In the genomic region with DNA sequence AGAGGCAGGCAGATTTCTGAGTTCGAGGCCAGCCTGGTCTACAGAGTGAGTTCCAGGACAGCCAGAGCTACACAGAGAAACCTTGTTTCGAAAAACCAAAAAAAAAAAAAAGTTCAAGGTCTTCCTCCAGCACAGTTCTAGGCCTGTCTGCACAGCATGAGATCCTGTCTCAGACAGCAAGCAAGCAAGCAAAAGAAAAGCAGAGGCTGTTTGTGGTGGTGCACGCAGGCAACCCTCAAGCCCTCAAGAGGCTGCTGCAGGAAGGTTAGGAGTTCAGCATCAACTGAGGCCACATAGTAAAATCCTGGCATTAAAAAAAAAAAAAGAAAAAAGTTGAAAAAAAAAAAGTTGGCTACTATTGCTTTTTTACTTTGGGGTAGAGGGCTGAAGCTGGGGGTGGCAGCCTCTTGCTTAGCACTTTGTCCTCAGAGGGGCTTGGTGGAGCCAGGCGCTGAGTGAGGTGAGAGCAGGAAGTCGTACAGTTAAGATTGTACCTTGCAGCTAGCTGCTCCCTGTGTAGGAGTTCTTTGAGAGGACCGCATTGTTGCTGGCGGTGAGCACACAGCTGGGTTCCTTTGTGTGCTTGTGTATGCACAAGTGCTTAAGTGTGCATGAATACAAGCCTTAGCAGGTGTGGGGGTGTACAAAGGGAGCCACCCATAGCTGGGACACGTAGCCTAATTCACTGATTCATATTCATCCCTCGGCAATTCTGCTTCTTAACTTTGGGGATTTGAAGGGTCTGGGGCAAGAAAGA, we compare ENCODE assay signal across 8 mouse cellular contexts. TPM values are rescaled to one million over a fixed set of nuclear protein-coding genes. Genes with fewer than 3 reads are reported as not detected.
DNase-seq lines count a peak whose midpoint lies in the region; ATAC-seq and TF ChIP-seq lines count a peak whose summit lies in the region.

No protein-coding gene starts in this region.

- no peaks in the 10 kb centered on the region for H3K27me3 ChIP-seq in kidney, postnatal 0 days (ENCODE audit: insufficient read depth, low read length)
- no peaks in the 10 kb centered on the region for H3K27me3 ChIP-seq in embryonic facial prominence, embryonic 14.5 days (replicated peaks; ENCODE audit: control insufficient read depth, insufficient read depth, low read length)
- no peaks in the 10 kb centered on the region for H3K27me3 ChIP-seq in limb, embryonic 13.5 days
- no peaks in the 10 kb centered on the region for H3K27me3 ChIP-seq in thymus, adult 2 months (ENCODE audit: control insufficient read depth, insufficient read depth, low read length)

- no peak for ATAC-seq in kidney, postnatal 0 days (replicated peaks; ENCODE audit: low FRiP score, low read depth)
- ATAC-seq in embryonic facial prominence, embryonic 14.5 days (ENCODE audit: low read depth) = no peak
- no peak for ATAC-seq in limb, embryonic 13.5 days (ENCODE audit: low FRiP score, low read depth)

- peak overlapping the region; percentile 46 for H3K9ac ChIP-seq in kidney, postnatal 0 days (ENCODE audit: low read depth, low read length)
- peak overlapping the region; percentile 61 for H3K9ac ChIP-seq in embryonic facial prominence, embryonic 14.5 days (ENCODE audit: low read depth, low read length)
- H3K9ac ChIP-seq in limb, embryonic 13.5 days = peak overlapping the region; percentile 66; the same call in 1 of the 2 replicates

- TF ChIP-seq POLR2A in thymus, adult 2 months (IDR thresholded peaks at IDR 0.05; ENCODE audit: control insufficient read depth, extremely low read depth, insufficient read depth, low read length, poor library complexity) = no peak

- peak overlapping the region; percentile 56 for H3K4me2 ChIP-seq in kidney, postnatal 0 days (ENCODE audit: low read length)
- H3K4me2 ChIP-seq in embryonic facial prominence, embryonic 14.5 days (ENCODE audit: low read depth, low read length) = peak overlapping the region; percentile 60
- peak overlapping the region; percentile 62 for H3K4me2 ChIP-seq in limb, embryonic 13.5 days (replicated peaks)

- peaks cover 23% of the 10 kb centered on the region for H3K36me3 ChIP-seq in kidney, postnatal 0 days (ENCODE audit: insufficient read depth, low read length)
- H3K36me3 ChIP-seq in embryonic facial prominence, embryonic 14.5 days (ENCODE audit: control insufficient read depth, insufficient read depth, low read length) = peaks cover 45% of the 10 kb centered on the region
- H3K36me3 ChIP-seq in limb, embryonic 13.5 days = peaks cover 48% of the 10 kb centered on the region
- peaks cover 27% of the 10 kb centered on the region for H3K36me3 ChIP-seq in thymus, adult 2 months (ENCODE audit: control insufficient read depth, insufficient read depth, low read length)

- H3K27ac ChIP-seq in kidney, postnatal 0 days = peak overlapping the region; percentile 62; the same call in 1 of the 2 replicates
- H3K27ac ChIP-seq in embryonic facial prominence, embryonic 14.5 days (replicated peaks; ENCODE audit: low read depth, low read length) = peak overlapping the region; percentile 74; the same call in 1 of the 2 replicates
- H3K27ac ChIP-seq in limb, embryonic 13.5 days = peak overlapping the region; percentile 73
- peak overlapping the region; percentile 70 for H3K27ac ChIP-seq in thymus, adult 2 months (ENCODE audit: control insufficient read depth, insufficient read depth, low read length)

- DNase-seq in kidney, postnatal 0 days (ENCODE audit: low spot score) = no peak
- no peak for DNase-seq in kidney, adult 18-20 months
- no peak for DNase-seq in embryonic facial prominence, embryonic 14.5 days (ENCODE audit: low spot score)
- peak; percentile 59 for DNase-seq in thymus, adult 2 months
- no peak for DNase-seq in cerebellum, adult 11 months
- DNase-seq in Muller cell, postnatal 12 days (ENCODE audit: inconsistent ontology term) = no peak
- DNase-seq in adrenal gland, postnatal 14 days = no peak

- TF ChIP-seq CTCF in kidney, postnatal 0 days (IDR thresholded peaks at IDR 0.05; ENCODE audit: low read depth) = no peak
- TF ChIP-seq CTCF in thymus, adult 2 months (IDR thresholded peaks at IDR 0.05; ENCODE audit: borderline replicate concordance, control insufficient read depth, extremely low read depth, insufficient read depth, low read length, poor library complexity) = no peak

- WGBS in kidney, postnatal 0 days = 64% methylated on average over 9 of the region's 9 CpGs
- 55% methylated on average over 9 of the region's 9 CpGs for WGBS in embryonic facial prominence, embryonic 14.5 days
- 56% methylated on average over 9 of the region's 9 CpGs for WGBS in limb, embryonic 13.5 days
- WGBS in thymus, adult 2 months = 26% methylated on average over 9 of the region's 9 CpGs

- no peaks in the 10 kb centered on the region for H3K9me3 ChIP-seq in kidney, postnatal 0 days (replicated peaks; ENCODE audit: low read length)
- H3K9me3 ChIP-seq in embryonic facial prominence, embryonic 14.5 days (ENCODE audit: control insufficient read depth, low read length) = no peaks in the 10 kb centered on the region
- H3K9me3 ChIP-seq in limb, embryonic 13.5 days = no peaks in the 10 kb centered on the region

- no peak overlapping the region for H3K4me3 ChIP-seq in kidney, postnatal 0 days (replicated peaks; ENCODE audit: low read depth, low read length)
- H3K4me3 ChIP-seq in embryonic facial prominence, embryonic 14.5 days (ENCODE audit: low read depth, low read length) = no peak overlapping the region; the same call in 1 of the 2 replicates
- peak overlapping the region; percentile 35; the same call in 1 of the 2 replicates for H3K4me3 ChIP-seq in limb, embryonic 13.5 days
- H3K4me3 ChIP-seq in thymus, adult 2 months (ENCODE audit: control insufficient read depth, insufficient read depth, low read length) = no peak overlapping the region

- peaks cover 5% of the 10 kb centered on the region; the same call in 1 of the 2 replicates for H3K4me1 ChIP-seq in kidney, postnatal 0 days (replicated peaks; ENCODE audit: insufficient read depth, low read length)
- 0 out of 2 replicates have a peak, but pooled peaks cover 3% of the 10 kb centered on the region for H3K4me1 ChIP-seq in embryonic facial prominence, embryonic 14.5 days (ENCODE audit: control insufficient read depth, insufficient read depth, low read length)
- H3K4me1 ChIP-seq in limb, embryonic 13.5 days = peaks cover 11% of the 10 kb centered on the region
- H3K4me1 ChIP-seq in thymus, adult 2 months (replicated peaks; ENCODE audit: control insufficient read depth, insufficient read depth, low read length) = peaks cover 37% of the 10 kb centered on the region

RNA-seq across cellular contexts. Expression of a gene that starts 8.1 kb away (rescaled TPM):
- 44.0 and 51.1 TPM in 2 replicates for polyA plus RNA-seq in kidney, postnatal 0 days (2015; fragmentation: Nextera tagmentation; extraction: Ambion mirVana)
- polyA plus RNA-seq in embryonic facial prominence, embryonic 14.5 days (2014; fragmentation: Nextera tagmentation; extraction: Ambion mirVana) = 65.1 and 65.4 TPM in 2 replicates
- polyA plus RNA-seq in limb, embryonic 13.5 days (2015; fragmentation: Nextera tagmentation; extraction: Ambion mirVana) = 59.1 and 63.6 TPM in 2 replicates
- 145 and 176 TPM in 2 replicates for polyA plus RNA-seq in thymus, adult 2 months (2012; rRNA removed)
- total RNA-seq in adrenal gland, postnatal 14 days (2021) = 43.6 and 54.3 TPM in 2 replicates

RNA-seq across cellular contexts. Expression of a gene that starts 11.4 kb away (rescaled TPM):
- polyA plus RNA-seq in kidney, postnatal 0 days (2015; fragmentation: Nextera tagmentation; extraction: Ambion mirVana) = 0.06 and 0.07 TPM in 2 replicates
- 0.05 and 0.07 TPM in 2 replicates for polyA plus RNA-seq in embryonic facial prominence, embryonic 14.5 days (2014; fragmentation: Nextera tagmentation; extraction: Ambion mirVana)
- polyA plus RNA-seq in limb, embryonic 13.5 days (2015; fragmentation: Nextera tagmentation; extraction: Ambion mirVana) = 0.05 TPM in 1 of 2 replicates, not detected in the other
- 17.1 and 17.4 TPM in 2 replicates for polyA plus RNA-seq in thymus, adult 2 months (2012; rRNA removed)
- 1.3 and 3.8 TPM in 2 replicates for total RNA-seq in adrenal gland, postnatal 14 days (2021)

RNA-seq across cellular contexts. Expression of a gene that starts 11.5 kb away (rescaled TPM):
- 33.2 and 35.5 TPM in 2 replicates for polyA plus RNA-seq in kidney, postnatal 0 days (2015; fragmentation: Nextera tagmentation; extraction: Ambion mirVana)
- 41.3 and 42.7 TPM in 2 replicates for polyA plus RNA-seq in embryonic facial prominence, embryonic 14.5 days (2014; fragmentation: Nextera tagmentation; extraction: Ambion mirVana)
- polyA plus RNA-seq in limb, embryonic 13.5 days (2015; fragmentation: Nextera tagmentation; extraction: Ambion mirVana) = 57.0 and 57.7 TPM in 2 replicates
- 53.9 and 58.6 TPM in 2 replicates for polyA plus RNA-seq in thymus, adult 2 months (2012; rRNA removed)
- total RNA-seq in adrenal gland, postnatal 14 days (2021) = 133 and 136 TPM in 2 replicates

RNA-seq across cellular contexts. Expression of a gene that starts 37.4 kb away (rescaled TPM):
- 142 and 152 TPM in 2 replicates for polyA plus RNA-seq in kidney, postnatal 0 days (2015; fragmentation: Nextera tagmentation; extraction: Ambion mirVana)
- polyA plus RNA-seq in embryonic facial prominence, embryonic 14.5 days (2014; fragmentation: Nextera tagmentation; extraction: Ambion mirVana) = 94.8 and 102 TPM in 2 replicates
- 99.9 and 101 TPM in 2 replicates for polyA plus RNA-seq in limb, embryonic 13.5 days (2015; fragmentation: Nextera tagmentation; extraction: Ambion mirVana)
- polyA plus RNA-seq in thymus, adult 2 months (2012; rRNA removed) = 87.5 and 94.8 TPM in 2 replicates
- total RNA-seq in adrenal gland, postnatal 14 days (2021) = 1,325 and 1,932 TPM in 2 replicates

RNA-seq across cellular contexts. Expression of a gene that starts 40.3 kb away (rescaled TPM):
- 16.9 and 18.5 TPM in 2 replicates for polyA plus RNA-seq in kidney, postnatal 0 days (2015; fragmentation: Nextera tagmentation; extraction: Ambion mirVana)
- 25.5 and 27.9 TPM in 2 replicates for polyA plus RNA-seq in embryonic facial prominence, embryonic 14.5 days (2014; fragmentation: Nextera tagmentation; extraction: Ambion mirVana)
- 27.6 and 28.0 TPM in 2 replicates for polyA plus RNA-seq in limb, embryonic 13.5 days (2015; fragmentation: Nextera tagmentation; extraction: Ambion mirVana)
- polyA plus RNA-seq in thymus, adult 2 months (2012; rRNA removed) = 95.8 and 111 TPM in 2 replicates
- total RNA-seq in adrenal gland, postnatal 14 days (2021) = 83.9 and 84.7 TPM in 2 replicates

Comparison
In these comparisons a context has a peak if more than half of its experiments do, and no peak if none do; other contexts are left out.
1. RNA of a gene that starts 11.4 kb away (polyA plus RNA-seq): 17.1 to 17.4 TPM in thymus, adult 2 months; 0.05 to 0.07 TPM in embryonic facial prominence, embryonic 14.5 days, 0.06 to 0.07 TPM in kidney, postnatal 0 days and 0.05 TPM in limb, embryonic 13.5 days; every median in the first group is over 10 times any median in the second.
2. Peak in every context shown above with its lines, with median percentiles within 50 percentile points of each other: H3K27ac ChIP-seq, H3K4me2 ChIP-seq and H3K9ac ChIP-seq.